Mouse (Mus musculus) adrenal gland, adult (tissue): ENCODE measurements around the gene Slc9a5.

Experiments used
- DNase-seq, 2 experiments: peaks; one replicate each; pipeline ENCODE4 v3.0.0; 2022 to 2023; ENCODE audit warnings: low spot score in 1 of 2; ENCODE audit not compliant: inconsistent age in 2 of 2

The Slc9a5 gene

DNA sequence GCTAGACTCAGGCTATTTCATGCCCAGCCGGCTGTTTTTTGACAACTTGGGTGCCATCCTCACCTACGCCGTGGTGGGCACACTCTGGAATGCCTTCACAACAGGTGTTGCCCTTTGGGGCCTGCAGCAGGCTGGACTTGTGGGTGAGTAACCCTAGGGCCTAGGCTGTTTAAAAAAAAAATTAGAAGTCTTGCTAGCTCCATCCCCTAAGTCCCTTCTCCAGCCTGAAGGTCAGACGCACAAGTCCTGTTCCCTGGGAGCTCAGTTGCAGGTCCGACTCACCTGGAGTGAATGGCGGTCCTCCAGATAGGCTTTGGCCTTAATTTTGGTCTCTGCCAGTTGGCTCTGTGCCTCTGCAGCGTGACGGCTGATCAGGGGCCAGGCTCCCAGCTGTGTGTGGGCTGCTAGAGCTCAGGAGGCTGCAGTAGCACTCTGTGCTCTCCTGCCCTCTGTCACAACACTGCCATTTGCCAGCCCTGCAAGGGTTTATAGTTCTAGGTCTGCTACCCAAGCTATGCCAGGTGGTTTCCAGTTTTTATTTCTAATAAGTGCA, 5.0 kb downstream of the Slc9a5 start:
- no peak for DNase-seq

DNA sequence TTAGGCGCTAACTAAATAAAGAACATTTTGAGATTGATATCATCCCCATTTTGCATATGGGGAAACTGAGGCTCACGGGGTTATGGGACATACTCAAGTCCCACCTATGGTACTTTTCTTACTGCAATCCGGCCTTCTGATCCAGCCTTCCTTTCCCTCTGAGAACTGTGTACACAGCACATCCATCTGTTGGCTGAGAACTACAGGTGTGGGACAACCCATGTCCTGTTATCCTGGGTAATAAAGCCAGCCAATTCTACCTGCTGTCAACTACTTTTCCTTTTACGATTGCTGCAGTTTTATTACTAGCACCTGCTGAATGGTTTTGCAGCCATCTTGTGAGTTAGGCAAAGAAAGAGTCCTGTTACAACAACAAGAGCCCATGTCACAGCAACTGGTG, 5.9 kb downstream of the Slc9a5 start:
- no peak for DNase-seq

GRCm38 (mm10) chr8:105355179-105356024, 6.8 kb downstream of the Slc9a5 start:
- DNase-seq: peak in 1 of 2 experiments; percentile 52

DNA sequence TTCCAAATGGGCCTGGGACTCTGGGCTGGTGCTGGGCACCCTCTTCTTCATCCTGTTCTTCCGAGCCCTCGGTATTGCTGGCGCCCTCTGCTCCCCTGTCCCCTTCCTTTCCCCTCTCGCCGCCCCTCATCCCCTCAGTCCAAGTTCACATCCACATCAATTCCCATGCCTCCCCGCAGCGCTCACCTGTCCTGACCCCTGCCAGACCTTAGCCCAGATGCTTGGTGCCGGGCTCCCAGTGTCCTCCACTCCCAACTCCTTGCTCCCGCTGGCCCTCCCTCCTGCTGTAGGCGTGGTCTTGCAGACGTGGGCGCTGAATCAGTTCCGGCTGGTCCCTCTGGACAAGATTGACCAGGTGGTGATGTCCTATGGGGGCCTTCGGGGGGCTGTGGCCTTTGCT, 8.0 kb downstream of the Slc9a5 start:
- no peak for DNase-seq

DNA sequence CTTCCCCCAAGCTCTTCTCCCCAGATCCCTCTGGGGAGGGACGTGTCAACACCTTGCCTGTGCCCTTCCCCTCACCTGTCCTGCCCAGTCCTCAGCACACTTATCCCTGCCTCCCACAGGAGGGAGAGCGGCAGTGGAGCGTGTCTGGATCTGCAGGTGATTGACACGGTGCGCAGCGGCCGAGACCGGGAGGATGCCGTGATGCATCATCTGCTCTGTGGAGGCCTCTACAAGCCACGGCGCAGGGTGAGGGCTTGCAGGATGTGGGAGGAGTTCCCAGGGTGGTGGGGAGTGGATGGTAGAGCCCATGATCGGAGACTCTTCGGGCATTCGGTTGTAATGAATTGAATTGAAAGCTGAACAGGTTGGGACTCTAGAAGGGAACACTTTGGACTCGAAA, 10.6 kb downstream of the Slc9a5 start:
- no peak for DNase-seq

- DNase-seq: peak in 1 of 2 experiments; percentile 58
These were observed 11.0 kb downstream of the Slc9a5 start for GRCm38 (mm10) chr8:105359646-105360045.

DNA sequence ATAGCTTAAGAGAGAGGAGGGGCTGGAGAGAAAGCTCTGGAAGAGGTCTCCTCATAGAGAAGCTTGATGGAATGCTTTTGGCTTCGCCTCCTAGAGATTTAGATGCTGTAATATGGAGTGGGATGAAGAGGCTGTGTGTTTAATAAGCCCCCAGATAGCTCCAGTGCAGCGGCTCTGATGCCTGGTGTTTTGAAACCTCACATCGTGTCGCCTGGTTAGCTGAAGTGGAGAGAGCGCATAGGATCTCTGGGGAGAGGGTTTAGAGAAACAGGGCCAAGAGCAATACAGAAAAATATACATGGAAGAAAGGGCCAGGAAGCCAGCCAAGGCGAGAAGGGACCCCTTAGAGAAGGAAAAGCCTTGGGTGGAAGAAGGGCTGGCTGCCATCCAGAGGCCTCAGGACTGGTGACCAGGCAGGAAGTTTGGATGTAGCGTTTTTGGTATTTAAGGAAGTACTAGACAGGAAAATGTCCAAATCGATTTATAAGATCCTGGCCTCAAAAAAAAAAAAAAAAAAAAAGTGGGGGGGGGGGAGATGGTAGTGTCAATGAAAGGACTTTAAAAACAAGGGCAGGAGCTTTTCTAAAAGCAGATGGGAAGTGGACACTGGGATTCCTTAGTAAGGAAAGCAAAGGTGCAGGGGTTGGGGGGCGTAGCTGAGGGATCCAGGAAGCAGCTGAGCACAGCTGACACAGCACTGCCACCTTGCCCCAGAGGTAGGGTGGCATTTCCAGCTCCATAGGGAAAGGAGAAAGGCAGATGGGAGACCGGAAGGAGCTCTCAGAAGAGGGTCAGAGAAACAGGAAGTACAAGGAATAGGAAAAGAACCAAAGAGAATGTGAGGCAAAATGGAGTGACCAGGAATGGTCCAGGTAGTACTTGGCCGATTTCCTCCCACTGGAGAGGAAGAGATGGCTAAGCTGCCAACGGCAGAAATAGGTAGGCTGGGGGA, 13.4 kb downstream of the Slc9a5 start:
- DNase-seq: no peak

GRCm38 (mm10) chr8:105367107-105367506, 18.5 kb downstream of the Slc9a5 start:
- DNase-seq: peak in 1 of 2 experiments; percentile 64

- peak in 1 of 2 experiments; percentile 71 for DNase-seq
These were observed 23.8 kb downstream of the Slc9a5 start for GRCm38 (mm10) chr8:105372473-105372872.

GRCm38 (mm10) chr8:105373032-105373431, 24.4 kb downstream of the Slc9a5 start, which contains the start of gene Plekhg4:
Plekhg4 (plus strand) TSS chr8:105373274.
- DNase-seq: peak in 1 of 2 experiments; percentile 70

GRCm38 (mm10) chr8:105374513-105374966, 25.9 kb downstream of the Slc9a5 start:
- DNase-seq: no peak

GRCm38 (mm10) chr8:105378673-105379072, 30.0 kb downstream of the Slc9a5 start:
- peak in 1 of 2 experiments; percentile 58 for DNase-seq

DNA sequence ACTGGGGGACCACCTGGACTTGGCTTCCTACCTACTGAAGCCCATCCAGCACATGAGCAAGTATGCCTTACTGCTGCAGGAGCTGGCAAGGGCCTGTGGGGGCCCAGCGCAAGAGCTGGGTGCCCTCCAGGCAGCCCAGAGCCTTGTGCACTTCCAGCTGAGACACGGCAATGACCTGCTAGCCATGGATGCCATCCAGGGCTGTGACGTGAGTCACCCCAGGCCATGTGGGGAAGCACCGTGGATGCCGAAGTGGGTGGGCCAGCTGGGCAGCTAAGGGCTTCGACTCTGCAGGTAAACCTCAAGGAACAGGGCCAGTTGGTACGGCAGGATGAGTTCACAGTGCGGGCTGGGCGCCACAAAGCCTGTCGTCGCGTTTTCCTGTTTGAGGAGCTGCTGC, 31.7 kb downstream of the Slc9a5 start:
- peak in 1 of 2 experiments; percentile 62 for DNase-seq

GRCm38 (mm10) chr8:105384070-105384469, 35.4 kb downstream of the Slc9a5 start:
- DNase-seq: no peak

DNA sequence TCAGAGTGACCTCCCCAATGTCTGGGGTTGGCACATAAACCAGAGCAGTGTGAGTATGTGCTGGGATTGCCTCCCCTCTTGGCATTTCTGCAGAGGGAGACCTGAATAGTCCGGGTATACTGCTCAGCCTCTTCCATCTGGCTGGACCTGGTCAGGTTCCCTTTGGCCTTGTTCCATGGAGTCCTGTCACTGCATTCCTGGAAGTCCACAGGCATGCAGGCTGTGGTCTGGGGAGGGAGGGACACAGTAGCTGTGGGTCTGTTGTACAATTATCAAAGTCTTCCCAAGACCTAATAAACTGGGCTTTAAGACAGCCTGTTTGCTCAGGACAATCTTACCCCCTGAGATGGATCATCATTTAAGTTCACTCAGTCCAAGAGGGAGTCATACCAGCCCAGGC, 38.5 kb downstream of the Slc9a5 start:
- no peak for DNase-seq

DNA sequence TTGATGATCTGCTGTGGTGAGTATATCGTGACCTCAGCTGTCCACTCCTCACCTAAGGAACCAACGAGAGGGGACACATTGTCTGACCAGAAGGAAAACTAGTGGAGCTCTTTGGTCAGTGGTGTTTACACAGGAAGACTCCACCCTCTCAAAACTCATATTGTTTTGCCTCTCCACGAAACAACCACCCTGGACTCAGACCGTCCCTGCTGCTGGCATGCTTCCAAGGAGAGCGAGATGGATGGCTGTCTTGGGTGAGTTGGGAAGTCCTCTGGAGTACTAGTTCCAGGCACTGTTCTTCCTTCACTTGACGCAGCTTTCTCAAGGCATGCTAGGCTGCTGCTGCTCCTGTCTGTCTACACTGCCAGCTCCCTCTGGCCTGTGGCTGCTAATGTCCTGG, 40.5 kb downstream of the Slc9a5 start:
- no peak for DNase-seq

- no peak for DNase-seq
These were observed 44.6 kb downstream of the Slc9a5 start for GRCm38 (mm10) chr8:105393089-105393787.

DNA sequence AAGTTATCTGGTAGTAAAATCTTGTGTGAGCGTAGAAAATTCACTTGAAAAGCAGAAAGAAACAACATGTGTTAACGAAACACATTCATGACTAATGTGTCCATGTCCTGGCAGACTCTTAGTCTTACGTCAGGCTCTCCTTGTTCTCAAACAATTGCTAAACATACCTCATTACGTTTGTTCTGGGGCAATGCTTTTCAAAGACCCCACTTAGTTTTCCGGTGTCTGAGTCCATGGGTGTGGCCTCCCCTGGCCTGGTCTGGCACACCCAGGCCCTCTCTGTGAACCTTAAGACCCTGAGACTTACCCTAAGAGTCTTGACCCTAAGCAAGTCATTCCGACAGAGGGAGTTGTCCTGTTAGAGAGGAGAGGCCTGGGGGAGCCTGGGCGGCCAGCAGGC, 45.3 kb downstream of the Slc9a5 start:
- no peak for DNase-seq

- DNase-seq: peak; percentile 37 to 83
These were observed 49.1 kb downstream of the Slc9a5 start for GRCm38 (mm10) chr8:105397747-105398146.

- no peak for DNase-seq
These were observed 51.4 kb downstream of the Slc9a5 start for GRCm38 (mm10) chr8:105400016-105400415.

GRCm38 (mm10) chr8:105403467-105403866, 54.8 kb downstream of the Slc9a5 start:
- DNase-seq: no peak
